Mouse (Mus musculus) spleen, adult 2 months (tissue): ENCODE data around the gene Eml1. TPM values are rescaled to one million over a fixed set of nuclear protein-coding genes. Genes with fewer than 3 reads are reported as not detected.
A peak's percentile ranks its signal among the peaks of the same experiment; 100 is the strongest.

Source experiments
- DNase-seq, 2 experiments: peaks; one replicate each; pipeline versions ENCODE4 v3.0.0 to v3.0.0-alpha.2; 2012 to 2021; ENCODE audit warnings: low spot score in 2 of 2, low read depth in 1 of 2
- H3K27ac ChIP-seq: fragments of 200-500 bp; 2 replicates; pipeline ENCODE4 v1.5.1; 2012; ENCODE audit warnings: low read length, inconsistent platforms; ENCODE audit not compliant: insufficient read depth
- H3K27me3 ChIP-seq: fragments of 200-500 bp; 2 replicates; pipeline ENCODE4 v1.6.1; 2012; ENCODE audit warnings: mild to moderate bottlenecking, moderate library complexity, low read length, inconsistent platforms; ENCODE audit not compliant: control insufficient read depth, insufficient read depth
- H3K36me3 ChIP-seq: fragments of 200-500 bp; 2 replicates; pipeline ENCODE4 v1.6.1; 2012; ENCODE audit warnings: mild to moderate bottlenecking, low read length, inconsistent platforms; ENCODE audit not compliant: control insufficient read depth, insufficient read depth
- H3K4me1 ChIP-seq: fragments of 200-500 bp; 2 replicates; pipeline ENCODE4 v1.6.1; 2011; ENCODE audit warnings: inconsistent platforms; ENCODE audit not compliant: control insufficient read depth, insufficient read depth, insufficient read length
- H3K4me3 ChIP-seq: fragments of 200-500 bp; 2 replicates; pipeline ENCODE4 v1.5.1; 2011; ENCODE audit warnings: mild to moderate bottlenecking, inconsistent platforms; ENCODE audit not compliant: insufficient read depth, insufficient read length; ENCODE audit errors: extremely low read depth
- CTCF ChIP-seq: fragments of 200-500 bp; IDR thresholded peaks from 2 replicates; pipeline ENCODE4 v1.5.1; 2011; ENCODE audit warnings: mild to moderate bottlenecking, inconsistent platforms; ENCODE audit not compliant: insufficient read depth, insufficient read length, insufficient replicate concordance; ENCODE audit errors: extremely low read depth
- POLR2A ChIP-seq: fragments of 200-500 bp; IDR thresholded peaks from 2 replicates; pipeline ENCODE4 v1.6.1; 2011; ENCODE audit warnings: low read depth, low read length, inconsistent platforms
- WGBS: fragments of 180-500 bp; shearing (Covaris S2); methylation state at CpG from one replicate; pipeline ENCODE4 v1.1.7; 2018; 5-methylcytosine and 5-hydroxymethylcytosine counted together
- polyA plus RNA-seq: library from polyadenylated mRNA; depleted of rRNA; stranded (reverse); fragments of >200 nt; gene quantifications from 2 replicates; pipeline ENCODE4 v1.2.3, GENCODE M21; 2012; rRNA removed

The Eml1 gene
- 9.3 and 10.2 TPM in 2 replicates for polyA plus RNA-seq

GRCm38 (mm10) chr12:108370596-108371428, at the start of gene Eml1:
Gene Eml1 (plus strand): TSS chr12:108370957.
- WGBS, result 50% methylated on average over 19 of the region's 19 CpGs
- TF ChIP-seq POLR2A (no peak), CTCF (no peak)
- peak within 1 kb of the TSS; percentile 37; the same call in 1 of the 2 replicates for H3K27ac ChIP-seq
- H3K4me3 ChIP-seq, result no peak within 1 kb of the TSS; the same call in 1 of the 2 replicates
- no peaks in the 10 kb centered on the region for H3K36me3 ChIP-seq
- no peaks in the 10 kb centered on the region for H3K27me3 ChIP-seq
- no peak for DNase-seq
- H3K4me1 ChIP-seq, result peaks cover 2% of the 10 kb centered on the region; the same call in 1 of the 2 replicates

- TF ChIP-seq CTCF (no peak), POLR2A (no peak)
- Histone ChIP-seq H3K4me3 (no peak overlapping the region), H3K36me3 (no peaks in the 10 kb centered on the region), H3K27me3 (peaks cover 4% of the 10 kb centered on the region; the same call in 1 of the 2 replicates), H3K4me1 (peaks cover 2% of the 10 kb centered on the region; the same call in 1 of the 2 replicates), H3K27ac (no peak overlapping the region)
- WGBS, result 60% methylated on average over 5 of the region's 5 CpGs
- DNase-seq, result no peak
Observed at GRCm38 (mm10) chr12:108326401-108326800, 44.4 kb upstream of the Eml1 start.

- Histone ChIP-seq H3K36me3 (no peaks in the 10 kb centered on the region), H3K4me1 (peaks cover 2% of the 10 kb centered on the region; the same call in 1 of the 2 replicates), H3K27ac (no peak overlapping the region), H3K27me3 (peaks cover 4% of the 10 kb centered on the region; the same call in 1 of the 2 replicates), H3K4me3 (no peak overlapping the region)
- TF ChIP-seq POLR2A (no peak), CTCF (no peak)
- no peak for DNase-seq
- WGBS, result 8% methylated on average over 66 of the region's 66 CpGs
Observed at GRCm38 (mm10) chr12:108327889-108328491, 42.8 kb upstream of the Eml1 start.

- WGBS, result under 1% methylated on average over 16 of the region's 16 CpGs
- DNase-seq, result peak; percentile 15 to 54
- H3K27ac ChIP-seq, result no peak overlapping the region; the same call in 1 of the 2 replicates
- H3K4me1 ChIP-seq, result peaks cover 8% of the 10 kb centered on the region
- TF ChIP-seq POLR2A (no peak), CTCF (peak; percentile 64; the same call in 1 of the 2 replicates)
- no peaks in the 10 kb centered on the region for H3K36me3 ChIP-seq
- H3K27me3 ChIP-seq, result peaks cover 6% of the 10 kb centered on the region
- H3K4me3 ChIP-seq, result peak overlapping the region; percentile 48; the same call in 1 of the 2 replicates
Observed at GRCm38 (mm10) chr12:108333056-108333455, 37.7 kb upstream of the Eml1 start.

GRCm38 (mm10) chr12:108333481-108333882, 37.3 kb upstream of the Eml1 start:
- peak; percentile 11 to 15 for DNase-seq
- peaks cover 6% of the 10 kb centered on the region for H3K27me3 ChIP-seq
- peak overlapping the region; percentile 48 for H3K4me3 ChIP-seq
- WGBS, result 1% methylated on average over 22 of the region's 22 CpGs
- H3K27ac ChIP-seq, result peak overlapping the region; percentile 10; the same call in 1 of the 2 replicates
- no peaks in the 10 kb centered on the region for H3K36me3 ChIP-seq
- H3K4me1 ChIP-seq, result peaks cover 8% of the 10 kb centered on the region
- TF ChIP-seq POLR2A (no peak), CTCF (no peak)

- Histone ChIP-seq H3K4me3 (peak within 1 kb of the TSS; percentile 48), H3K36me3 (no peaks in the 10 kb centered on the region), H3K27me3 (peaks cover 6% of the 10 kb centered on the region), H3K27ac (peak within 1 kb of the TSS; percentile 10; the same call in 1 of the 2 replicates), H3K4me1 (peaks cover 8% of the 10 kb centered on the region)
- 2% methylated on average over 42 of the region's 56 CpGs for WGBS
- peak; percentile 75 to 85 for DNase-seq
- TF ChIP-seq CTCF (no peak), POLR2A (no peak)
Observed at GRCm38 (mm10) chr12:108333895-108334445, 36.8 kb upstream of the Eml1 start, which contains the start of gene Cyp46a1. Gene Cyp46a1 (plus strand): TSS chr12:108334381.
